Mouse (Mus musculus): ENCODE results near the gene Obp2b. TPM values are rescaled to one million over a fixed set of nuclear protein-coding genes. Genes with fewer than 3 reads are reported as not detected.

Obp2b gene
- not detected for total RNA-seq (2023)

GRCm38 (mm10) chr2:25736709-25737108 lies at the start of gene Obp2b:
TSS of gene Obp2b (plus strand) at chr2:25737009.

DNA sequence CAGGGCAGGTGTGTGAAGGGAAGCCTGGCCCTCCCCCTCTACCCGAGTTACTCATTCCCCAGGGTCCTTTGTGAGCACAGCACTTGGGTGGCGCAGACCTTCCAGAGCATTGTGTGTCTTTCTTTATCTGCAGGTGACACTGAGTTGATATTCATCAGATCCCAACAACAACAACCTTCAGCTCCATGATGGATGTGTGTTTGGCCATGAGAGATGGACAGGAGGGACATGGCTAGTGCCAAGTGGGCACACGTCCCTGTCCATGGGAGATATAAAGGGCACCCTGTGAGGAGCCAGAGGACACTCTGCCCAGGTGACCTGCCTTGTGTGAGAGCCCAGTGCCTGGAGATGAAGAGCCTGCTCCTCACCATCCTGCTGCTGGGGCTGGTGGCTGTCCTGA lies 37.1 kb upstream of the Obp2b start, which contains the start of gene Obp2a:
TSS of gene Obp2a (plus strand) at position 301 of the 400 bp plus-strand sequence.

GRCm38 (mm10) chr2:25706643-25707481 lies 29.9 kb upstream of the Obp2b start, which contains the start of gene Bmyc:
TSS of gene Bmyc (plus strand) at chr2:25706739.

DNA sequence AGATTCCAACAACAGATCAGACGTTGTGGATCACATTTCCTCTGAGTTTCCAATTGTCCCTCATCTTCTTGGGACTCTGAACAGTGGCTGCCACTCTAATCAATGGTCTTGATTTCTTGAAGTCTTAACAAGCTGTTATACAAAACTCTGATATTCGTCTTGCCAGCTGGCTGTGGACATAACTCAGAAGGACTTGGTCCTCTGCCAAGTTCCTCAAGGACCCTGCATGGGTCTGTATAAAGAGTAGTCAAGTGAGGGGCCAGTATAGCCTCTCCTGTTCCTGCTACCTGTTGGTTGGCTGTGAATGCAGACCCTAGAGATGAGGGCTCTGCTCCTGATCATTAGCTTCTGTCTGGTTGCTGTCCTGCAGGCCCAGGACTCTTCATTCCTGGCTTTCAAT lies 28.5 kb downstream of the Obp2b start, which contains the start of gene Lcn3:
TSS of gene Lcn3 (plus strand) at position 301 of the 400 bp plus-strand sequence.

GRCm38 (mm10) chr2:25776717-25777116 lies 39.9 kb downstream of the Obp2b start, which contains the start of gene Lcn11:
TSS of gene Lcn11 (plus strand) at chr2:25777017.

DNA sequence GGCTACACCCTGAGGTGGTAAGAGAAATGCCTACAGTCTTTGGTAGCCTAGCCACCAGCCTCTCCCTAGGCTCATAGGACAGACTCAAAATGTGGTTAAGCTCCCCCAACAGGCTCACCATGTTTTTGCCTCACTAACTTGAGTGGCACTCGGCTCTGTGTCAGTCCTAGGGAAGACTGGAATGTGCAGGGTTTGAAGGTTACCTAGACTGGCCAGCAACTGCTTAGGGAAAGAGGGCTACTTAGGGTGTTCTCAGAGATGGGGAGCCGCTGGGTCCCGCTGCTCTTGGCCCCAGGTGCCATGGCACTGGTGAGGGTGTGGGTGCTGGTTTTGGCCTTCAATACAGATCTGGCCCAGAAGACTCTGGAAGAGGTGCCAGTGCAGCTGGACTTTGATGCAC lies 45.1 kb downstream of the Obp2b start, which contains the start of gene Gm13539:
TSS of gene Gm13539 (plus strand) at position 301 of the 400 bp plus-strand sequence.

Other genes with a start within 250 kb of the Obp2b start
- not detected for gene Lcn12, start 243.1 kb upstream of the Obp2b start, total RNA-seq (2023)
- gene Fbxw5, start 236.3 kb upstream of the Obp2b start, total RNA-seq (2023): 10 to 100 TPM; 72.0 to 74.1 TPM
- under 1 TPM in 1 of 2 experiments, not detected in 1; 0.93 TPM for gene C8g, start 235.3 kb upstream of the Obp2b start, total RNA-seq (2023)
- gene Traf2, start 190.1 kb upstream of the Obp2b start, total RNA-seq (2023): 10 to 100 TPM; 59.2 to 66.5 TPM
- gene Edf1, start 179.2 kb upstream of the Obp2b start, total RNA-seq (2023): 100 to 1,000 TPM; 109 to 136 TPM
- 1 to 10 TPM; 1.2 to 3.0 TPM for gene Mamdc4, start 162.2 kb upstream of the Obp2b start, total RNA-seq (2023)
- 10 to 100 TPM; 18.3 to 19.3 TPM for gene Phpt1, start 161.8 kb upstream of the Obp2b start, total RNA-seq (2023)
- gene Ajm1, start 155.3 kb upstream of the Obp2b start, total RNA-seq (2023): under 1 TPM in 1 of 2 experiments, not detected in 1; 0.15 TPM
- gene Rabl6, start 128.5 kb upstream of the Obp2b start, total RNA-seq (2023): 100 to 1,000 TPM; 100 to 112 TPM
- not detected for gene Ccdc183, start 119.3 kb upstream of the Obp2b start, total RNA-seq (2023)
- gene Tmem141, start 115.0 kb upstream of the Obp2b start, total RNA-seq (2023): 1 to 10 TPM in 1 of 2 experiments, not detected in 1; 1.5 TPM
- 1 to 10 TPM in 1 of 2 experiments, under 1 TPM in 1; 0.68 to 5.9 TPM for gene Fcna, start 109.0 kb upstream of the Obp2b start, total RNA-seq (2023)
- not detected for gene Lcn8, start 83.9 kb upstream of the Obp2b start, total RNA-seq (2023)
- gene Lcn5, start 79.1 kb upstream of the Obp2b start, total RNA-seq (2023): not detected
- not detected for gene Lcn6, start 60.2 kb upstream of the Obp2b start, total RNA-seq (2023)
- gene Lcn10, start 54.3 kb upstream of the Obp2b start, total RNA-seq (2023): not detected
- not detected for gene Obp2a, start 37.0 kb upstream of the Obp2b start, total RNA-seq (2023)
- gene Bmyc, start 30.3 kb upstream of the Obp2b start, total RNA-seq (2023): 10 to 100 TPM; 24.7 to 28.4 TPM
- not detected for gene Lcn3, start 28.6 kb downstream of the Obp2b start, total RNA-seq (2023)
- not detected for gene Lcn11, start 40.0 kb downstream of the Obp2b start, total RNA-seq (2023)
- gene Gm13539, start 45.2 kb downstream of the Obp2b start, total RNA-seq (2023): not detected
- not detected for gene Glt6d1, start 78.8 kb downstream of the Obp2b start, total RNA-seq (2023)
- not detected for gene Lcn9, start 86.1 kb downstream of the Obp2b start, total RNA-seq (2023)
- not detected for gene Sohlh1, start 110.2 kb downstream of the Obp2b start, total RNA-seq (2023)
- gene Kcnt1, start 126.7 kb downstream of the Obp2b start, total RNA-seq (2023): not detected
- gene Camsap1, start 246.3 kb downstream of the Obp2b start, total RNA-seq (2023): 10 to 100 TPM; 27.7 to 47.2 TPM

Measured in B cell, adult 67 days (primary cell).